Mouse (Mus musculus) frontal cortex, adult (tissue): ENCODE data around the gene Dhx57.
"Not testable (repeated sequence)": the region's sequence is repeated elsewhere in the genome, so short reads cannot be mapped to it uniquely, and the experiment has no call there.

Experiments
- ATAC-seq: cut with Nextera tagmentation; 2 replicates; pipeline ENCODE4 v1.9.2; 2017; ENCODE audit warnings: mild to moderate bottlenecking, moderate library complexity, mixed read lengths; ENCODE audit not compliant: low TSS enrichment

Gene Dhx57

GRCm38 (mm10) chr17:80290074-80290657, at the start of gene Dhx57, which contains the start of gene Morn2:
Dhx57 (minus strand) TSS chr17:80290476.
Morn2 (plus strand) TSS chr17:80290203.
- ATAC-seq = peak; percentile 96

GRCm38 (mm10) chr17:80332386-80332785, 42.1 kb upstream of the Dhx57 start:
- no peak for ATAC-seq

- no peak for ATAC-seq
These were observed 36.2 kb upstream of the Dhx57 start for GRCm38 (mm10) chr17:80326431-80326830.

- ATAC-seq = no peak
These were observed 35.2 kb upstream of the Dhx57 start for GRCm38 (mm10) chr17:80325456-80325855.

GRCm38 (mm10) chr17:80324521-80324920, 34.2 kb upstream of the Dhx57 start:
- ATAC-seq = no peak

- no peak for ATAC-seq
These were observed 33.4 kb upstream of the Dhx57 start for GRCm38 (mm10) chr17:80323658-80324057.

- no peak for ATAC-seq
These were observed 32.7 kb upstream of the Dhx57 start for GRCm38 (mm10) chr17:80323015-80323414.

GRCm38 (mm10) chr17:80322228-80322627, 32.0 kb upstream of the Dhx57 start:
- no peak for ATAC-seq

GRCm38 (mm10) chr17:80312405-80312804, 22.1 kb upstream of the Dhx57 start:
- no peak for ATAC-seq

- ATAC-seq = peak; percentile 50; the same call in 1 of the 2 replicates
These were observed 21.5 kb upstream of the Dhx57 start for GRCm38 (mm10) chr17:80311761-80312160.

GRCm38 (mm10) chr17:80307251-80307650, 17.0 kb upstream of the Dhx57 start, which contains the start of gene Arhgef33:
Arhgef33 (plus strand) TSS chr17:80307407.
- no peak for ATAC-seq

- no peak for ATAC-seq
These were observed 8.6 kb upstream of the Dhx57 start for GRCm38 (mm10) chr17:80298844-80299243.

- no peak for ATAC-seq
These were observed 5.0 kb upstream of the Dhx57 start for GRCm38 (mm10) chr17:80295258-80295657.

GRCm38 (mm10) chr17:80291148-80291547, 872 bp upstream of the Dhx57 start:
- ATAC-seq = peak; percentile 44; the same call in 1 of the 2 replicates

GRCm38 (mm10) chr17:80289280-80290073, 799 bp downstream of the Dhx57 start:
- ATAC-seq = peak; percentile 66

- no peak for ATAC-seq
These were observed 2.3 kb downstream of the Dhx57 start for GRCm38 (mm10) chr17:80288012-80288411.

GRCm38 (mm10) chr17:80284446-80284845, 5.8 kb downstream of the Dhx57 start:
- no peak for ATAC-seq

GRCm38 (mm10) chr17:80279340-80280070, 10.8 kb downstream of the Dhx57 start:
- no peak for ATAC-seq

GRCm38 (mm10) chr17:80278255-80278654, 12.0 kb downstream of the Dhx57 start:
- no peak for ATAC-seq

GRCm38 (mm10) chr17:80270622-80271021, 19.7 kb downstream of the Dhx57 start:
- ATAC-seq = not testable (repeated sequence)

GRCm38 (mm10) chr17:80268151-80268550, 22.1 kb downstream of the Dhx57 start:
- no peak for ATAC-seq

- ATAC-seq = no peak
These were observed 23.2 kb downstream of the Dhx57 start for GRCm38 (mm10) chr17:80267065-80267464.
